Comparison of ENCODE assay signal across 11 mouse cellular contexts in genomic region chr14:121316136-121316535, GRCm38 (mm10).
A peak's percentile ranks its signal among the peaks of the same experiment; 100 is the strongest.
DNase-seq lines count a peak whose midpoint lies in the region; ATAC-seq lines count a peak whose summit lies in the region.
"Had no signal": no experiment of that assay in that cellular context is flagged by ENCODE, and none has a peak within 500 bp of the region (broad histone marks: within the 10 kb centered on the region; RNA-seq: fewer than 3 reads in every experiment).

No protein-coding gene starts in this region.

- no peak for ATAC-seq in heart, embryonic 14.5 days (ENCODE audit: insufficient number of reproducible peaks, insufficient read depth, low FRiP score, low read depth)
- no peak for ATAC-seq in limb, embryonic 15.5 days (ENCODE audit: insufficient number of reproducible peaks, low FRiP score, low TSS enrichment, low read depth)

- H3K27ac ChIP-seq in heart, embryonic 14.5 days (replicated peaks in 1 of 2; ENCODE audit: control insufficient read depth in 1 of 2, insufficient read depth in 1 of 2, low read depth in 2 of 2, low read length in 2 of 2): peak overlapping the region; percentile 21 to 83; a peak in 3 of 4 replicates
- peak overlapping the region; percentile 50 for H3K27ac ChIP-seq in limb, embryonic 15.5 days

- 66% methylated on average over 5 of the region's 5 CpGs for WGBS in heart, embryonic 14.5 days
- 33% methylated on average over 5 of the region's 5 CpGs for WGBS in limb, embryonic 15.5 days

- no peaks in the 10 kb centered on the region for H3K27me3 ChIP-seq in heart, embryonic 14.5 days (ENCODE audit: control insufficient read depth, insufficient read depth, low read length)
- H3K27me3 ChIP-seq in limb, embryonic 15.5 days: no peaks in the 10 kb centered on the region
- H3K27me3 ChIP-seq: CH12.LX; megakaryocyte, embryonic 14.5 days had no signal

- H3K9me3 ChIP-seq in heart, embryonic 14.5 days (ENCODE audit: control insufficient read depth, low read length): no peaks in the 10 kb centered on the region
- H3K9me3 ChIP-seq in limb, embryonic 15.5 days: no peaks in the 10 kb centered on the region
- H3K9me3 ChIP-seq: megakaryocyte, embryonic 14.5 days had no signal

- peaks cover 53 to 73% of the 10 kb centered on the region in 2 experiments for H3K4me1 ChIP-seq in heart, embryonic 14.5 days (ENCODE audit: control insufficient read depth in 2 of 2, insufficient read depth in 2 of 2, low read length in 2 of 2)
- H3K4me1 ChIP-seq in limb, embryonic 15.5 days: peaks cover 47% of the 10 kb centered on the region

- intact Hi-C loops in heart, postnatal 14 days (cut with DNase I): no loop called here
- intact Hi-C loops in left cerebral cortex, postnatal 4 days (cut with DNase I): no loop called here

- DNase-seq in heart, postnatal 14 days: no peak
- DNase-seq in left cerebral cortex, postnatal 4 days: peak; percentile 13
- DNase-seq in left cerebral cortex, adult 8-10 months (ENCODE audit: low spot score in 2 of 2): no peak
- peak; percentile 23 for DNase-seq in embryo, embryonic 10.5 days (ENCODE audit: low spot score)
- no peak for DNase-seq in layer of hippocampus, postnatal 10 days (ENCODE audit: low spot score in 2 of 2)
- DNase-seq: cerebellum, adult 9-10 months had no signal

- H3K9ac ChIP-seq in heart, embryonic 14.5 days (ENCODE audit: low read length): peak overlapping the region; percentile 28; the same call in 1 of the 2 replicates
- no peak overlapping the region for H3K9ac ChIP-seq in limb, embryonic 15.5 days
- H3K9ac ChIP-seq: lung, embryonic 14.5 days had no signal

- no peak overlapping the region for H3K4me3 ChIP-seq in heart, embryonic 14.5 days (ENCODE audit: control insufficient read depth in 1 of 2, insufficient read depth in 1 of 2, low read depth in 1 of 2, low read length in 2 of 2)
- H3K4me3 ChIP-seq in limb, embryonic 15.5 days: no peak overlapping the region
- H3K4me3 ChIP-seq: megakaryocyte, embryonic 14.5 days had no signal

- H3K4me2 ChIP-seq in heart, embryonic 14.5 days (ENCODE audit: low read length): no peak overlapping the region
- no peak overlapping the region for H3K4me2 ChIP-seq in limb, embryonic 15.5 days
- H3K4me2 ChIP-seq: lung, embryonic 14.5 days had no signal

- no peaks in the 10 kb centered on the region for H3K36me3 ChIP-seq in heart, embryonic 14.5 days (ENCODE audit: control insufficient read depth, insufficient read depth, low read length)
- no peaks in the 10 kb centered on the region for H3K36me3 ChIP-seq in limb, embryonic 15.5 days

Comparison
In these comparisons a context has a peak if more than half of its experiments do, and no peak if none do; other contexts are left out.
1. DNase-seq: peak in left cerebral cortex, postnatal 4 days (single experiment) and embryo, embryonic 10.5 days (single experiment); none in heart, postnatal 14 days (0 of 2), left cerebral cortex, adult 8-10 months (0 of 2) and layer of hippocampus, postnatal 10 days (0 of 2).